18 mouse cellular contexts compared by ENCODE assay signal in the genomic region with DNA sequence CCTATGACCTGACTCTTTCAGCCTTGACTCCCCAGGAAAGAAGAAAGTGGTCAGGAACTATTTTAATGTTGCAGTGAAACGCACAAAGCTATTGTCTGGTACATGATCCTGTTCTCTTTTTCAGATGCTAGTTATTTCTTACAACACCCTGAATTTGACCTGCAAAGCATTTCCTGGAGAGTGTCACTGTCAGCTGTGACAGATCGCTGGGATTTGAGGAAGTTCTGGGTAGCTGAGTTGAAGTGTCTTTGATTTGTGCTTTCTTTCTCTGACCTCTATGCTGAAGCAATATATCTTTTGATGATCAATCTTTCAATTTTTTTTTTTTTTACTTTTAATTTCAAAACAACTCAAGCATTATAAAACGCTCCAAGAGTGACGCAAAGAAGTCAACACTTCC. TPM values are rescaled to one million over a fixed set of nuclear protein-coding genes. Genes with fewer than 3 reads are reported as not detected.
DNase-seq lines count a peak whose midpoint lies in the region; ATAC-seq lines count a peak whose summit lies in the region.
"Had no signal": no experiment of that assay in that cellular context is flagged by ENCODE, and none has a peak within 500 bp of the region (broad histone marks: within the 10 kb centered on the region; RNA-seq: fewer than 3 reads in every experiment).

No protein-coding gene starts in this region.

- no peak for ATAC-seq in forebrain, embryonic 15.5 days (replicated peaks)

- no peaks in the 10 kb centered on the region for H3K9me3 ChIP-seq in heart, embryonic 10.5 days
- no peaks in the 10 kb centered on the region for H3K9me3 ChIP-seq in forebrain, embryonic 15.5 days
- H3K9me3 ChIP-seq: embryonic facial prominence, embryonic 13.5 days; hindbrain, embryonic 15.5 days had no signal

- no peak overlapping the region for H3K4me2 ChIP-seq in forebrain, embryonic 15.5 days (replicated peaks)
- H3K4me2 ChIP-seq: embryonic facial prominence, embryonic 13.5 days; hindbrain, embryonic 15.5 days; liver, embryonic 11.5 days had no signal

- 40% methylated on average over 4 of the region's 4 CpGs for WGBS in heart, embryonic 10.5 days
- 91% methylated on average over 4 of the region's 4 CpGs for WGBS in forebrain, embryonic 15.5 days

- H3K27ac ChIP-seq in heart, embryonic 10.5 days: peak overlapping the region; percentile 53; the same call in 1 of the 2 replicates
- H3K27ac ChIP-seq in forebrain, embryonic 15.5 days (replicated peaks): no peak overlapping the region
- H3K27ac ChIP-seq: embryonic facial prominence, embryonic 13.5 days; hindbrain, embryonic 15.5 days had no signal

- H3K9ac ChIP-seq in forebrain, embryonic 15.5 days (replicated peaks): no peak overlapping the region
- H3K9ac ChIP-seq: embryonic facial prominence, embryonic 13.5 days; hindbrain, embryonic 15.5 days had no signal

- intact Hi-C loops in heart, postnatal 10 days (cut with DNase I): no loop called here

- peaks cover 37% of the 10 kb centered on the region for H3K4me1 ChIP-seq in heart, embryonic 10.5 days
- H3K4me1 ChIP-seq in forebrain, embryonic 15.5 days: peaks cover 14% of the 10 kb centered on the region

- no peak overlapping the region for H3K4me3 ChIP-seq in heart, embryonic 10.5 days
- H3K4me3 ChIP-seq in forebrain, embryonic 15.5 days: no peak overlapping the region
- H3K4me3 ChIP-seq: embryonic facial prominence, embryonic 13.5 days; hindbrain, embryonic 15.5 days had no signal

- no peak for DNase-seq in heart, embryonic 10.5 days (ENCODE audit: low spot score)
- no peak for DNase-seq in heart, postnatal 10 days
- DNase-seq in kidney, postnatal 14 days: peak; percentile 33
- no peak for DNase-seq in kidney, postnatal 25 days
- DNase-seq in MN1 (ENCODE audit: low spot score): peak; percentile 12
- DNase-seq in mesoderm, embryonic 11.5 days (ENCODE audit: low read depth, low spot score): peak; percentile 48
- no peak for DNase-seq in gastrocnemius, adult 8-10 months (ENCODE audit: low spot score in 2 of 2)
- DNase-seq: adrenal gland, postnatal 36 days; B cell, adult 2 months; cerebellum, postnatal 14 days; gastrocnemius, postnatal 14 days; lung, postnatal 14 days; thymus, adult 2 months had no signal

- no peaks in the 10 kb centered on the region for H3K36me3 ChIP-seq in heart, embryonic 10.5 days
- no peaks in the 10 kb centered on the region for H3K36me3 ChIP-seq in forebrain, embryonic 15.5 days
- H3K36me3 ChIP-seq: embryonic facial prominence, embryonic 13.5 days; G1E; hindbrain, embryonic 15.5 days had no signal

- H3K27me3 ChIP-seq in heart, embryonic 10.5 days (ENCODE audit: insufficient read depth, poor library complexity, severe bottlenecking): no peaks in the 10 kb centered on the region
- H3K27me3 ChIP-seq in forebrain, embryonic 15.5 days: no peaks in the 10 kb centered on the region
- H3K27me3 ChIP-seq: embryonic facial prominence, embryonic 13.5 days; hindbrain, embryonic 15.5 days had no signal

RNA-seq across cellular contexts. Expression of a gene that starts 39.0 kb away (rescaled TPM):
- 58.5 and 65.3 TPM in 2 replicates for polyA plus RNA-seq in heart, embryonic 10.5 days (2016; fragmentation: Nextera tagmentation; extraction: Ambion mirVana)
- 10 to 100 TPM; 29.2 to 38.3 TPM for total RNA-seq in heart, postnatal 10 days (2021)
- polyA plus RNA-seq in forebrain, embryonic 15.5 days (2015; fragmentation: Nextera tagmentation; extraction: Ambion mirVana): 33.3 and 36.4 TPM in 2 replicates
- 1 to 10 TPM; 7.3 to 9.8 (median 8.5) TPM for total RNA-seq in gastrocnemius, adult 8-10 months (2022)
- polyA plus RNA-seq: G1E had no signal

Comparison
In these comparisons a context has a peak if more than half of its experiments do, and no peak if none do; other contexts are left out.
1. DNase-seq: peak in kidney, postnatal 14 days (single experiment), MN1 (single experiment) and mesoderm, embryonic 11.5 days (single experiment); none in heart, embryonic 10.5 days (single experiment), heart, postnatal 10 days (0 of 2), kidney, postnatal 25 days (0 of 2) and gastrocnemius, adult 8-10 months (0 of 2).